Mouse (Mus musculus) thymus, postnatal 14 days (tissue): ENCODE results near the gene Zbtb38.
A peak's percentile ranks its signal among the peaks of the same experiment; 100 is the strongest.

ENCODE experiments used
- DNase-seq: peaks from one replicate; pipeline ENCODE4 v3.0.0; 2021

Zbtb38 gene

DNA sequence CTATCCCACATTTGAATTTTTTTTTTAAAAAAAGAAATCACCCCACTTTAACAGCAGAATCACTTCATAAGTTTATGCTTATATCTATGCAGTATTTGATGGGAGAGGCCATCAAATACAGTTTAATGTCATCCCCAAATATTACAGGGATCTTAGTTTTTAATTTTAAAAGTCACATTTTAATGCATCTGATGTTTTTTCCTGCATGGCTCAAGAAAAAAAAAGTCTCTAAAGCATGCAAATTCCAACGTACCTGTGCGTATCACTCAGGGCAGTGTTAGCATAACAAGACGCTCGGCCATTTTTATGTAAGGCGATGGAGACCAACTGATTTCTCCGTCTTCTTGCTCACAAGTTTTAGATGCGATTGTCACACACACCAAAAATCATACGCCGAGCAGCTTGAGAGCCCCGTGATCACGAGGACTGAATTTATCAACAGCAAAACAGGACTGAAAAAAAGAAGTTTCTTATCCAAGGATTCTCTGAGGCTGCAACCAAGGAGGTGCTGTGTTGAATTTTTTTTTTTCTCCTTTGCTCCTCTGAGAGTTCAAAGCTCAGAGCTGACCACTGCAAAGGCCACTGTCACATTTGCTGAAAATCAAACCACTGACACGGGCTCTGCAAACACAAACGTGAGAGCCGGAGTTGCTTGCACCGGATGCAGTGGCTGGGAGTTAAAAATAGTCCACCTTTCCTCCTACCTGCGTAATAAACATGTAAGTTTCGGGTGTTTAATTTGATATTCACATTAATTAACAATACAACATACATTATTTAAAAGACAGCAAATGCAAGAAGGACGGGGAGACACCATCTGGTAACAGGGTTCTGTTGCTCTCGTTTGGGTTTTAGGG, 21.4 kb downstream of the Zbtb38 start:
- DNase-seq = no peak

DNA sequence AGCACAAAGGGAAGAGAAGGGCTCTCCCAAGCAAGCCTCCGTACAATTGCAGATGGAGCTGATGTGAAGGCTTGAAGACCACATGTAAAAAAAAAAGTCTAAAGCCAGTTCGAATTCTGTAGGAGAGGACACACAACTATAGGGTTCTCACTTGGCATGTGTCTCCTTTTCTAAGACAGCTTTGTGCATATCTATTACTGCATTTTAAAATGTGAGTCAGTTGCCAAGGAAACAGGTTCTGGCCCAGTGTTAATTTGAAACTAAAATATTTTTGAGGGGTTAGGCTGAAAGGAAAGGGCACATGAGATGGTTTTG, 22.4 kb downstream of the Zbtb38 start:
- DNase-seq = no peak

DNA sequence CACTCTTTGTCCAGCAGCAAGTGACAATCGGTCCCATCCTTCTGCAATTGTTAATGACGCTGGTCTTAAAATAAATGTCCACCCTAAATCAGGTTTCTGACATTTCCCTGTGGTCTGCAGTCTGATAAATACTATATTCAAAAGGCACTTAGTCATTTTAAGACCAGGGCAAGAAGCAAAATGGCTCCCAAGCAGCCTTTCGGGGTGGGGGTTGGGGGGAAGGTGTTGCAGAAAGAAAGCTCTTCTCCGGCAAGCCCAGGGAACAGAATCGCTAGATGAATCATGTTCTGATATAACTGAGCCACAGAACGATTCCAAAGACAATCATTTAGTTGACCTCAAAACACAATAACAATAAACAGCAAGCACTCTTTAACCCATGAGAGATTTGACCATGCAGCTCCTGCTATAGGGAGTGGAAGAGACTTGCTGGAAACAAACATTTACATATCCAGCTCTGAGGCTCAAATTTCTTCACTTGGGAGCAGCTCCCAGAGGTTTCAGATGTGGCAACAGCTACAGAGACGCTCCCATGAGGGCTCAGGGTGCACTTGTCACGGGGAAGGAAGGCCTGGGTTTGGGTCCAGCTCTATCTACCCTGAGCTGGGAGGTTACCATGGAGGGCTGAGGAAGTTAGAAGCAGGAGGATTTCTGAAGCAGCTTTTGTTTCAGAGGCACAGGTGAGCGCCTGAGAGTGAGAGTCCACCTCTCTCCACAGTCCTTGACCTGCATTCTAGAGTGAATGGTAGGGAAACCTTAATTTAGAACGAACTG, 22.9 kb downstream of the Zbtb38 start:
- no peak for DNase-seq

DNA sequence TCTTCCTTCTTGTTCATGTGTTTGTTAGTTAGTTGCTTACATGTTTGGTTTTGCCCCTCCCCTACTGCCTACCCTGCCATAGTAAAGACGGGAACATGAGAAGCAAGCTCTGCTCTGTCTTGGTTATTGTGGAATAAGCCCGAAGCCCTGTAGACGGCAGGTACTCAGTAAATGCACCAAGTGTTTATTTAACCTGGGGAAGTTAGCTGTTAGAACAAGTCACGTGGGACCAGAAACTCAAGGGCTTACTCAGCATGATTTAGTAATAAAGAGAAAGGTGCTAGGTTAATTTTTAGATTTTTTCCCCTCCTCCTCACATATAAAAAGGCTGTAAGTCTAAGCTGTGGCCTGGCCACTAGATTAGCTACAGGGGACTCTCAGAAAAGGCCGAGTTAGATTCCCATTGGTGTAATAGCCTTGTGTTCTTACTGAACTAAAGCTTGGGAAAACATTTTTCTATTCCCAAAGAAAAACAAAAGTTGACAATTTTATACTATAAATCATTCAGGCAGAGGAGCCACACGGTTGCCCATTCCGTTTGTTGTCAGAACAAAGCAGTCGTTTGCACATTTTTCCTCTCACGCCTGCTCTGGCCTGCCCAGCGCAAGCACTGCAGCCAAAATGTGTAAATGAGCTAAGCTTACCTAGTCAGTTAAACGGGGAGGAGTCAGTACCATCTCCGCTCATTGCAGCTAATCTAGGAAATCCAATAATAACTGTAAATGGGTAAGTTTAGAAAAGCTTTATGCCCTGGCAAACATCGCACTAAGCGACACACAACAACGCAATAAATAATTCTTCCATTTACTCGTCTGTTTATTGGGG, 24.1 kb downstream of the Zbtb38 start:
- DNase-seq = no peak

DNA sequence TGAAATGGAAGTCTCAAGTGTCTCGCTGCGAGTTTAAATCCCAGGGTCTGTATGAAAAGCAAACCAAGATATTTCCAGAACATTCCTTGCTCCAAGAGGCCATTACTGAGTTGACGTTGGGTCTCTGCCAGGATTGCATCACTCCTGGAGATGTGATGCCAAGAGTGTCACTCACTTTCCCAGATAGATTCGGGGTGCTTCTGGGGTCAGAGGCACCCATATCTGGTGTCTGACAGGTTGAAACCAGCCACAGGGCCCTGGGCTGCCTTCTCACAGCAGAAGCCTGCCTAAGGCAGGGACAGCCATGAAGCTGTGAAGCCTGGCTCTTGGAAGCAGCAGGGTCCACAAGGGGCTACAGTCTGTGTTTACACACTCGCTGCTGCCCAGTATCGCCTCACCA, 24.9 kb downstream of the Zbtb38 start:
- DNase-seq = no peak

DNA sequence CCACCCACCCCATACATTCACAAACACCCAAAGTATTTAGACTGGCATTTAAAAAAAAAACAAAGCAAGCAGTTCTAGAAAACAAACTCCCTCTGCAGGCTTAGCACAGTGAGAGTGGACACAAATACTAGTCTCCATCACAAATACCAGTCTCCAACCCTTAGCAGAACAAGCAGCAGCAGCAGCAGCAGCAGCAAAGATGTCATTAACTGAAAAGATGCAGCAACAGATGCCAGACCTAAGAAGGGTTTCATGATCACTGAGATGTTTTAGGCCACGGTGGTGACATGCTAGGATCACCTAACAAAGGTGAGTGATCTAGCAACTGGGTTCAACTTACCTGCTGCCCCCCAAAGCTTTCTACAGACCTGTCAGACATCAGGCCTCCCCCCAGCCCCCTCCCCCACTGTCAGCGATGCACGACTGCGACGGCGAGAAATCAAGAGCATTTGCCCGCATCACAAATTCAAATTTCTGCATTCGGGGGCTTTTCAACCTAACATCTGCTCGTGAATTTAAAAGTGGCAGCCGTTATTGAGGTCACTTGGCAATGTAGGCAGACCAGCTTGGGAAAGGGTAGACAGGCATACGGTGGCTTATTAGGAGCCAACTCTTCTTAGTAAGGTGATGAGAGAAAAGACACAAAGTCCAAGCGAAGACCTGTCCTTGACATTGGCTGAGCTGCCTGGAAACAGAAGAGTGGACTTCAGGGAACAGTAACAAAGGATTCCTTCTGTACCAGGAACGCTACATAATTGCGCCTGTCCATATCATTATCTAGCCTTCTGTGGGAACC, 26.1 kb downstream of the Zbtb38 start:
- DNase-seq = no peak

DNA sequence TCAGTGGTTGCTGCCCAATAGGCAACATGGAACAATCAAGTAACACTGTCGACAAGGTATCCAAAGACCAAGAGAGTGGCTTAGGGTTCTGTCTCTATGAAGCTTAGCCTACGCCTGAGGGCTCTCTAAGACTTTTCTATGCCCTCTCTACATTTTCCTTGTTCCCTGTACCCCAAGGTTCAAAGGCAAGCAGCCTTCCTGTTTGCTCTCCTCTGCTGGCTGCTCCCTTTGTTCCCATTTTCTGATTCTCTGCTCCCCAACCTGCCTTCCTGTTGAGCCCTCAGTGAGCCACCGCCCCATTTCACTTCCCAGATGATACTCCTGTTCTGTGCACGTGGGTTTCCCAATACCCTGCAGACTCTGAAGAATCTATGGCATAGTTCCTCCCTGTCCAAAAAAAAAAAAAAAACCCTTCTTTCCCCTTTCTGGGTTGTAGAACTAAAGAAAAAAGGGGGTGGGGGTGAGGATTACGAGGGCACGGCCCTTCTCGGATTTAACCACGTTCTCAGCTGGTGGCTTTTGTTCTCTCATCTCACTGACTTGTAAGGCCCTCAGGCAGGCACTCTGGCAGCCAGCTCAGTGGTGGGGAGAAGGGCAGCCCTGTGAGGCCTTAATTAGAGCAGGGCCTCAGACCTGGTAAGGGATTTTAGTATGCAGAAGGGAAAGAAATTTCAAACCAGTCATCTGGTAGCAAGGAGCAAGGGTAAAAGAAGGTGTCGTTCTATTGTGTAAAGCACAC, 26.9 kb downstream of the Zbtb38 start:
- no peak for DNase-seq

DNA sequence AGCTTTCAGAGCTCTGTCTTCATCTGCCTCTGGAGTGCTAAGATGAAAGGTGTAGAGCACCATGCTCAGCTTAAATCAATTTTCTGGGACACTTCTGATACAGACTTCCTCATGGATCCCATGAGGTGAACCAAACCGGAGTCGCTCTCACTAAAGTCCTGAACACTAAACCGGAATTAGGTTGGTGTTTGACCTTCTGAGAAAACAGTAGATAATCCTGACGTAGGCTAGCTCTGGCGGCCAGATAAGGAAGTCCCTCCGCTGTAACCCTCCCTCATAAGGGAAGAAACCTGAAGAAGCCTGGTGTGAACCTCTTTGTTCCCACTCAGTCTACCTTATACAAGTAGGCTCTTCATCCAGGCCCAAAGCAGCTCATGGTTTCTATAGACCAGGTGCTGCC, 29.0 kb downstream of the Zbtb38 start:
- DNase-seq = no peak

DNA sequence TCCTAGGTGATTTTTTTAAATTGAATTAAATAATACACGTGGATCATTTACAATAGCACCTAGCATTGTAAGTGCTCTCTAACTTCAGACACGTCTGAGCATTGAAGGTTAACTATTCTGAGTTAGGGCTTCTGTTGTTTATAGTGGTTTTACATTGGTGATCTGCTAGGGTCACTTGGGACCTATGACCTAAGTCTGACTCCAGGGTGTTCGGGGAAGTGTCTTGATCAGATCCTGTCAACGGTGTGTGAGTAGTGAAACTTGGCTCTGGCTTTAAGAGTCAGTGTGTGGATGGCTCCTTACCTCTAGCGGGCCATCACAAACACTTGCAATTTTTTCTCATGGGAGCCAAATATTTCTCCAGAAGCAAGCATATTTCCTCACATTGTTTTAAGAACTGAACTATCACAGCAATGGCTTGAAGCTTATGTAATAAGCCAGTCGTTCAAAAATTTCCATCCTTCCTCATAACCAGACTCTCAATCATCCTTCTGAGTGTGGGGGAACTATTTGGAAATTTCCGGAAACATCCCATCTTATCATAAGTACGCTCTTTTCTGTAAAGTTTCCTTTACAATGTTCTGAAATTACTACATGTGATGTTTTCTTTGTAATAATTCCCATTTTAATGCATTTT, 31.4 kb downstream of the Zbtb38 start:
- no peak for DNase-seq

DNA sequence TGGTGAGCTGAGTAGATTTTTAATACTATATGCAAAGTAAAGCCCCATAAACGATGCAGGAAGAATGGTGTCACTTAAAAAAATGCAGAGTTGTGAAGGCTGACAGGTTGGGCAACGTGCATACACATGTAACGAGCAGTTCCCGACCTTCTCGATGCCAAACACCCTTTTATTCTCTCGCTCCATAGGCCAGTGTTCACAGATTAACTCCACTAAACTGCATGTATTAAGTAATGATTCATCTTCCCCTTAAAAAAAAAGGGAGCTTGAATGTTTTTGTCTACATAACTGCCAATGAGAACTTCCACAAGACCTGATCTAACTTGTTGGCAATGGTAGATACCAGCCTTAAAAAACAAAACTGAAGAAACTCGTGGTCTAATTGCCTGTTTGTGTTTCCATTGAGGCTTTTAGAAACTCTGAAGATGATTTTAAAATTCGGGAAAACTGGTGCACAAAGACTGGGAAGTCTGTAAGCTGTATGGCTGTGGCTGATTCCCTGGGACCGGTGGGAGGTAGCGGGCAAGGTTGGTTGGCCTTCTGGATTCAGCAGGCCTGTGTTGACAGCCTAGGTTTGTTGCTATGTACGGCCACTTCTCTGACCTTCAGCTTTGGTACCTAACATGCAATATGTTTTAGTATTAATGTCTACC, 32.0 kb downstream of the Zbtb38 start:
- DNase-seq = no peak

DNA sequence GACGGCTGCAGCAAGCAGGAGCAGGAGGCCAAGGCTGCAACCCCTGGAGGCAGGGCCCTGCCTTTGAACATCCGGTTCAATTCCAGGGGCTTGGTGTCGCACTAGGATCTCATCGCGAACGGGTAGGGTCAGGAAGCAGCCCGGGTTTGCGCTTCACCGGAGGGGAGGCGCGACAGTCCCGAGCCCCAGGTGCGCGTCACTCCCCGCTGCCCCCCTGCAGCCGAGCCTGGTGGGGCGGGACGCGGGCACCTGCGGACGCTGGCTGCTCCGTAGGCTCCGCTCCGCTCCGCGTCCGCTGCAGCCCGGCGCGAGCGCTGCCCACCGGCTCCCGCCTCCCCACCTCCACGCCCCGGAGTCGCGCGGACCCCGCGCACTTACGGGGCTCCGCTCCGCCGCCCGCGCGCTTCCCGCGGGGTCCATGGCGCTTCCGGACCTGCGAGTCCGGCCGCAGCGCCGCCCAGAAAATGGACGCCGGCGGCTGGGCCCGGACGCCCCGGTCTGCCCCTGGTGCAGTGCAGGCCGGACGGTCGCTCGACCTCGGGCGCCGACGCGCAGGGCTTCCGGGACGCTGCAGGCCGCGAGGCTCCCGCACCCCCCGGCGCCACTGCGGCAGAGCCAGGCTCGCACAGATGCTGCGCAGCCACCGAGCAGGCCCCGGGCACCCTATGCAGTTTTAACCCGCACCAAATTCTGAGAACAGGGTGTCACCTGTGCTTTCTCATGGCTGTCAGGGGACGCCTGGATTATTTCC, 33.0 kb downstream of the Zbtb38 start:
- DNase-seq = peak; percentile 83

DNA sequence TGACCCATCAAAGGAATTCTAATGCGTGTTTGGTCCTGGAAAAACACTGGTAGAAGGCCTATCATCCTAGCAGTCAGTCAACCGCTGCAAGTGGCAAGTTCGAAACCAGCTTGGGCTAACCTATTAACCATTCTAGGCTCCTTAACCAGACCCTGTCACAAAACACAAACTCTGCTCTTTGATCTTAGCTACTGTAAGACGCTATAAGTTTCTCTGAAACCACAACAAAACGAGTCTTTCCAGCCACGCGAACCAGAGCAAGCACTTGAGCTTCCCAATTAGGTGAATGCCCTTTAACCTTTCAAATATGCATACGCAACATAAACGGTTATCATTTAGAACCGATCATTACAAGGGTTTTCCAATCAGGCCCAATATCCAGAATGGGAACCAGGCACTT, 33.7 kb downstream of the Zbtb38 start:
- no peak for DNase-seq

DNA sequence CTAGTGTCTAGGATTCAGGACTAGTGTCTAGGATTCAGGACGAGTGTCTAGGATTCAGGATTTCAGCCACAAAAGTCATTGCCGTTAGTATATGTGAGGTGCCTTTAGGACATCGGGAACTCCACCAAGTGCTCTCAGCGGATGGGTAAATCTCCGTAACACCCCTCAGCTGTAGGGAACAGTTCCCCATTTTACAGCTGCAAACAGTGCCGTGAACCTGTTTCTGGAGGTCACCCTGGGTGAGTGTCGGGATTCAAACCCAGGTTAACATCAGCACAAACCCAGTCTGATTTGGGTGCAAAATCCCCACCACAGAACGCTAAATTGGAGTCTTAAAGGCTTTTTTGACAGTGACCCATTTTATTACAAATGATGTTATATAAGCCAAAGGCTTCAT, 34.2 kb downstream of the Zbtb38 start:
- no peak for DNase-seq

DNA sequence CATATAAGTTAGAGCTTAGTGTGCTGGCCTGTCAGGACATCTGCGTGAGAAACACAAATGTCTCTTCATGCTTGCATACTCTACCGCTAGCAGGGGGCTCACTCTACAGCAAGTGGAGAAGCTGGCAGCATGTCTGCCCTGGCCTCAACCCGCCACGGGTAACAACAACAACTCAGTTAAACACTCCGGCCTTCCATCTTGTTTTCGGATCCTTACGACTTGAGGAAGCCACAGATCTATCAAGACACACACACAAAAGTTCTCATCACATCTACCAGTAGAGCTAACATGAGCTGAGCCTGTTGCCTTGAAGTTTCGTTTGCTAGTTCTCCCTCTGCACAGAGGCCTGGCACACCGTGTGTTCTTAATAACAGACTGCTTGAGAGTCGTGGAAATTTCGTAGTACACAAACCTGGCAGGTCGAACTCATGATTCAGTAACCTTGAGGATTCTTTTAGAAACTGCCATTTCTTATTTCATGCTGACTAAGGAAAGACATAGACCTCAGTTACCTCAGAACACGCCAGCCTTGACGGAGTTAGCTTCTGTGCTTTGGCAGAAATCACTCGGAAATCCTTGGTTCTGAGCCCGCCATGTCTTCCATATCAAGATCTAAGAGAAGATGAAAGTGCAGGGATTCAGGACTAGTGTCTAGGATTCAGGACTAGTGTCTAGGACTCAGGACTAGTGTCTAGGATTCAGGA, 34.8 kb downstream of the Zbtb38 start:
- DNase-seq = no peak

DNA sequence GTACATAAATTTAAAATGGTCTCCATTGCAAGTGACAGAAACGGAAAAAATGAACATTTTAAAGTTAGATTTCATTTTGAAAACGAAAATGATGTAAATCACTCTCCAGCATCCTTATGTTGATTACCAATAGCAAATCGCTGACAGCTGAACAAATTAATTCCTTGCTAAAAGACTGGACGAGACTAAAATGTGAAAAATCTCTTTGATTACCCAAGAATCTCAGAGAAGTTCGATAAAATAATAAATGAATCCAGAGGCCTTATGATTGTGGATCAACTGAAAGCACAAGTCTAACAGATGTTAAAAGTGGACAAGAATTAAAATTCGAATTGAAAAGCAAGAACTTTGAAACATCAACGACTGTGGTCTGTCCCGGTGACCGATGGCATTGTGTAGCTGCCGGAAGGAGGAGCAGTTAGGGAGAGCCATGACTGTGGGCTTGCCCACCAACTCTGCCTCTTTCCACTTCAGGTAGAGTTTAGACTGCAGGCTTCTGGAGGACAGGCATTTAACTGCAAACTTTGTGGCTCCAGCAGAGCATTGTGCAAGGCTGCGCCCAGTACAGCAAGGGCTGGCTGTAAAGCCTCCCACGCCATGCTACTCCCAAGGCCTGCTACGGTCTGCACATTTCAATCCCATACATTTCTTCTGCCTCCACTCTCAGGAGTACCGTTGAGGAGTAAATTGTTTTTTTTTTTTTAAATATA, 35.7 kb downstream of the Zbtb38 start:
- DNase-seq = no peak

DNA sequence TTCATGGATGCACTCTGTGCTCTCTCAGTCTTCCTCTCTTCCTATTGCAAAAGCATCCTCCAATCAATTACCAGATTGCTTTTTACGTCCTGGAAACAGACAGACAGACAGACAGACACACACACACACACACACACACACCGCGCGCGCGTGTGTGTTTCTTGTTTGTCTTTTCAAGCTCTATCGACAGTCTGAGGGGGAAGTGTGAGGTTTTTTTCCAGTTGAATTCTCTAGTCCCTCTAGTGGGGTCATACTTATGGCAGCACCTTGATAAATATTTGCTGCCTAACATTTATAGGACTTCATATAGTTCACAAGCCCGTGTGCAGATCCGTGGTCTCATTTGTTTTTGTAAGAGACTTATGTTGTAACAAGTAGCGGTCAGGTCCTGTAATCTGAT, 36.5 kb downstream of the Zbtb38 start:
- no peak for DNase-seq

DNA sequence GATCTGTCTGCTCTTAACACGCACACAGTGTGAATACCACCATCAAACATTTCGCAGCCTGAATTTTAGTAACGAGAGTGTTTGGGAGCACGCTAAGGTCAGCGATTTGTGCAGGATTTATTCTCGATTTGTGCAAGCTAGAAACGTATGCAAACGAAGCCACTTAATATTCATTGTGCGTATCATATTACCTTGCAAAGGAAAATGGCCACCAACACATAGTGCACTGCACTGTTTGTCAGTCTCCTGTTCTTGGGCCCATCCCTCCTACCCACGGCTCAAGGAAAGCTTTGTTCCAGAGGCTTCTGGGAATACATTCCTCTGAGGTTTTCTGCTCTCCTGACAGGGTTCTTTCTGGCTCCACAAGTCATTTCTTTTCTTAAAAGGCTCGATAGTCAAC, 37.5 kb downstream of the Zbtb38 start:
- no peak for DNase-seq

DNA sequence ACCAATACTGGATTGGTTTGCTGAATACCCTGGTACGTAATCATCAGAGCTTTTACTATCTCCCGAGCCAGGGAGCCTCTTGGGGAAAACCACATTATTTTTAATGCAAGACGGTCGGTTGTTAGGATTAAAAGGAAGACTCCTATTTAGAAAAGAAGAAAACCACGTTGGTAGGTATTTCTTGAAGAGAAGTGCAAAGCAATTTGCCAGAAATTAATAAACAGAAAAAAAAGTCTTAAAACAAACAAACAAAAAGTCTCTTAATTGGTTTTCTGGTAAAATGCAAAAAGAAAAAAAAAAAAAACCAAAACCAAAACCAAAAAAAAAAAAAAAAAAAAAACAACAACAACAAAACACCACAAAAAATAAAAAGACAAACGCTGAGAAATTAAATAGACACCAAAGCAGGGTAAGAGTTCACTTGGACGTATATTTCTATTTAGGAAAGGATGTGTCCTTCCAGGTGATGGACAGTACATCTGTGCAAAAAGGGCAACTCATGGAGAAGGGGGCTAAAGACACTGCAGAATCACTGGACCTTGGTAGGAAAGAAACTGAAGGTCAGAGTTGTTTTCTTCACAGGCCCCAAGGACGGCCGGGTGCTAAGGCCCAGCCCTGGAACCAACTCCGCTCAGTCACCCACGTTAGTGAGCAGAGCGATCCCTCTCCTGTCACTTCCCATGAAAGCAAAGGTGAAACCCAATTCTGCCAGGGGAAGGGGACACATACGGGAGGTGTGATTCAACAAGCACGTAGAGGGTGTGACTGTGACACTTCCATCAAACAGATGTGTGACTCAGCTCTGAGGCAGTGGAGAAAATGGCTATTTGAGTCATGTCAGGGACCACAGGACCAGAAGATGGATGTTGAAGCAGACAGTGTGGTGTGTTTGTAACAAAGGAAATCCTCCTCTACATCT, 38.9 kb downstream of the Zbtb38 start:
- no peak for DNase-seq
